Mouse (Mus musculus): ENCODE results near the gene Mrpl45.

GRCm38 (mm10) chr11:97309911-97310571, 5.5 kb upstream of the Mrpl45 start:
- TF ChIP-seq CTCF (IDR thresholded peaks at IDR 0.05; ENCODE audit: low read depth, low read length) (0 out of 2 replicates have a peak, but pooled peaks have one; percentile 25), GATA2 (IDR thresholded peaks at IDR 0.05; ENCODE audit: borderline replicate concordance, low read depth, low read length) (no peak), POLR2AphosphoS5 (IDR thresholded peaks at IDR 0.05; ENCODE audit: insufficient replicate concordance, low read depth, low read length) (no peak), GATA1 (IDR thresholded peaks at IDR 0.05; ENCODE audit: borderline replicate concordance, low read length) (no peak)

Data from G1E (cell line).